Mouse (Mus musculus): Measurements from ENCODE around the gene Tmem245. TPM values are rescaled to one million over a fixed set of nuclear protein-coding genes. Genes with fewer than 3 reads are reported as not detected.
A peak's percentile ranks its signal among the peaks of the same experiment; 100 is the strongest.

Gene Tmem245
- polyA plus RNA-seq, 1 experiment: 18.6 TPM

DNA sequence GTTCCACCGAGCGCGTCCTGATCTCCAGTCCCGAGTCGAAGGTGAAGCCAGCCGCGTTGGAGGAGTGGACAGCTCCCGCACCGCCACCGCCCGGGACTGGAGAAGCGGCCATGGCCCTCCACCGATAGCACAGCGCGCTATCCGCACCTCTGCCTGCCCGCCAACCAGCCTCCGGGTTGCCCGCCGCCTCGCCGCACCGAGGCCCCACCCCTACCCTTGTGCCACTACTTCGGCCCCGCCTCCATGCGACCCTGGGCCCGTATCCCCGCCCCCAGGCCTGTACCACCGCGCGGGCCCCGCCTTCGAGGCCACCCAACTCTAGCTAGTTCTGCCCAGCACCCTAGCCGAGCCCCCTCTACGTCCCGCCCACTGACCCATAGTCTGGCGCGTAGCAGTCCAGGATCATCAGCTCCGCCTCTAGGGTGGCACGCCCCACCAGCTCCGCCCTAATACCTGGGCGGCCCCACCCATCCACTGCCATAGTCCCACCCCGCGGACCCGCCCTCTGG, 82.2 kb downstream of the Tmem245 start, which contains the start of gene Ctnnal1:
Gene Ctnnal1 (minus strand): TSS at position 186 of the 509 bp plus-strand sequence.
- no peak for DNase-seq (ENCODE audit: low read depth)

DNA sequence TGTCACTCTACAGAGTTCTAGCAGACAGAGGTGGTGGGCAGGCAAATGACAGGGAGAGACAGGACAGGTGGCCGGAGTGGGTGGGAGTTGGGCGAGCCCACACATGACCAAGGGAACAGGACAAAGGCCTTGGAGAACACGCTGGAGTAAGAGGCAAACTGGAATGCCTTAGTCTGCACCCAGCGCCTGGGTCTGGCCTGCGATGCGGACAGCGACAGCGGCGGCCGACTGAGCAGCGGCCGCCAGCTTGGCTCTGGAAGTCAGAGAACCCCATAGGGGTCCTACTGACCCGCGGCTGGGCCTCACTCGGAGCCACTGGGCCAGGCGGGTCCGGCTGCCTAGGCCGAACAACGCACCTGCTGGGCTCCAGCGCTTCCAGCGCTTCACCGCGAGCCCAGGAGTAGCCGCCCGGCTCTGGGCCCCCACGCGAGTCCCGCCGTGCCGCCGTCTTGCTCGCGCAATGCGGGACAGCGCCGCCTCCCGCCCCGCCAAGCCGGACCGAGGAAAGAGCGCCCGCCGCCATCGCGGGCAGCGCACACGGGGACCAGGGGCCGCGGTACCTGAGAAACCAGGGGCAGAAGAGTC, 82.7 kb downstream of the Tmem245 start:
- DNase-seq (ENCODE audit: low read depth): no peak

- no peak for DNase-seq (ENCODE audit: low read depth)
Measured at GRCm38 (mm10) chr4:56864016-56864415, 83.2 kb downstream of the Tmem245 start.

DNA sequence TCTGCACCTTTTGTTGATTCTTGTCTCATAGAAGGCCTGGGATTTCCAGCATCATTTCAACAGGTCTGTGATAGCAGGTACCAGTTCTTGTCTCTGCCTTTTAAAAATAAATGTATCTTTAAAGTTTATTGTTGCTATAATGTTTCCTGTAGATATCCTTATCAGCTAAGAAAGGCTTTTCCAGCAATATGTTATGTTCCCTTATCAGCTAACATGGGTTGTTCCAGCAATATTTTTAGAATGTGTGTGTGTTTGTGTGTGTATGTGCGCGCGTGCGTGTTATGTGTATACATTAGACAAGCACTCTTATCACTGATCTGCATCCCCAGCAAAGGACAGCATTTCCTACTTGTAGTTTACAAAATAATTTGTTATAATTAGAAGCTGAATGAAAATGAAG, 85.7 kb downstream of the Tmem245 start:
- no peak for DNase-seq (ENCODE audit: low read depth)

- DNase-seq (ENCODE audit: low read depth): no peak
Measured at GRCm38 (mm10) chr4:56858733-56859132, 88.5 kb downstream of the Tmem245 start.

- no peak for DNase-seq (ENCODE audit: low read depth)
Measured at GRCm38 (mm10) chr4:56856371-56856949, 90.8 kb downstream of the Tmem245 start.

- DNase-seq (ENCODE audit: low read depth): no peak
Measured at GRCm38 (mm10) chr4:56855935-56856334, 91.3 kb downstream of the Tmem245 start.

- no peak for DNase-seq (ENCODE audit: low read depth)
Measured at GRCm38 (mm10) chr4:56850724-56851123, 96.5 kb downstream of the Tmem245 start.

- DNase-seq (ENCODE audit: low read depth): peak; percentile 82
Measured at GRCm38 (mm10) chr4:56848044-56848443, 99.2 kb downstream of the Tmem245 start.

GRCm38 (mm10) chr4:56847400-56847799, 99.8 kb downstream of the Tmem245 start:
- no peak for DNase-seq (ENCODE audit: low read depth)

DNA sequence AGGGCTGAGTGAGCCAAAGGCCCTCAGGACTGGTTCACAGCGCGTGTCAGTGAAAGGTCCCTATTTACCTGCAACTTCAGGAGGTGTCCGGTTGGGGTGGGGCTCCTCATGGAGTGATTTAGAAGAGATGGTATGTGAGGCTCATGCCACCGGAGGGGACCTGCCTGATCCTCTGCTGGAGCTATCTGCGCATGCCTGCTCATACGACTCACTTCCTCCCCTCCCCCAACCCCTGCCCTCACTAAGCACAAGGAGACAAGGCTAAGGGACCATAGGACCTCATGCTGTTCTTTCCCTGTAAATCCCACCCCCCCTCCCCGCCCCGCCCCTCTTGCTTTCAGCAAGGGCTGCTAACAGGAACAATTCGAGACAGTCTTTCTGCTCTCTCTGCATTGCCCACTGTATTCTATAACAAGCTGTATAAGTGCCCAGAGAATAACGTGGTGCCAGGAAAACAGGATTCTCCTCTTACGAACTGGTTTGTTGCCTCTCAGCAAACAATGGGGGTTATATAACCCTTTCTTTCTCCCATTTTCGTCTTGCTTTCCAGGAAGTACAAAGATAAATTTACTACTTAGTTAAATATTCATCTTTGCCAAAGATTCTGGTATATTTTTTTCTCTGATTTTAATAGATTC, 101.2 kb downstream of the Tmem245 start:
- DNase-seq (ENCODE audit: low read depth): no peak

- DNase-seq (ENCODE audit: low read depth): no peak
Measured at GRCm38 (mm10) chr4:56844911-56845310, 102.3 kb downstream of the Tmem245 start.

- no peak for DNase-seq (ENCODE audit: low read depth)
Measured at GRCm38 (mm10) chr4:56843963-56844362, 103.3 kb downstream of the Tmem245 start.

GRCm38 (mm10) chr4:56842501-56842900, 104.7 kb downstream of the Tmem245 start:
- no peak for DNase-seq (ENCODE audit: low read depth)

DNA sequence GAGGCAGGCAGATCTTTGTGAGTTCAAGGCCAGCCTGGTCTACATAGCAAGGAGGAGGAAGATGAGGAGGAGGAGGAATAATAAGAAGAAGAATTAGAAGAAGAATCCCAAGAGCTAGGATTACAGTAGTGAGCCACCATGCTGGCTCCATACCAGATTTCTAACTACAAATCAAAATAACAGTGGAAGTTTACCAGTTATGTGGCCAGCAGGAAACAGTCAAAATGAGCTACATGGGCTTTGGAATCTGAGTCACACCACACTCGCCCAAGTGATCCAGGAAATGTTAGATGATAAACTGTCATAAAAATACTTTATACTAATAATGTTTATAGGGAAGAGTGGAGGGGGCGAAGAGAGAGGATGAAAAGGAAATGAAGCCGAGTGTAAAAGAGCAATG, 106.9 kb downstream of the Tmem245 start:
- no peak for DNase-seq (ENCODE audit: low read depth)

- DNase-seq (ENCODE audit: low read depth): no peak
Measured at GRCm38 (mm10) chr4:56837661-56838060, 109.6 kb downstream of the Tmem245 start.

GRCm38 (mm10) chr4:56831998-56832397, 115.2 kb downstream of the Tmem245 start:
- no peak for DNase-seq (ENCODE audit: low read depth)

- no peak for DNase-seq (ENCODE audit: low read depth)
Measured at GRCm38 (mm10) chr4:56831013-56831609, 116.1 kb downstream of the Tmem245 start.

- DNase-seq (ENCODE audit: low read depth): no peak
Measured at GRCm38 (mm10) chr4:56829511-56829921, 117.7 kb downstream of the Tmem245 start.

DNA sequence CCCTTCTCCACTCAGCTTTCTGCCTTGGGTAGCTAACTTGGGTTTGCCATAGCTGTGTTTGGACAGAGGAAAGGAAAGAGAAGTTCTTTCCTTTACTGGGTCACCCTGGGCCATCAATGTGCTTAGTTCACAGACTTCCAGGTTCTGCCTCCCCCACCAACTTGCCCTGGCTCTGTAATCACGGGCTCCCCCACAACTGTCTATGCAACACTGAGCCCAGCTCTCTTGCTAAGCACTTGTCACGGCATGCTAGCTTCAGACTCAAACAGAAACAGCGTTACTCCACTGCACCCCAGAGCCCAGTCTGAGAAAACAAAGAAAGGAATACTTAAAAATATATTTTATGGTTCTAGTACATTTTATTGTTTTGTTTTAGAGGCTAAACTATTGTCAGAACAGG, 118.3 kb downstream of the Tmem245 start:
- DNase-seq (ENCODE audit: low read depth): no peak

GRCm38 (mm10) chr4:56824231-56824630, 123.0 kb downstream of the Tmem245 start:
- DNase-seq (ENCODE audit: low read depth): no peak

- DNase-seq (ENCODE audit: low read depth): no peak
Measured at GRCm38 (mm10) chr4:56820017-56820550, 127.2 kb downstream of the Tmem245 start.

Data from gonadal fat pad, adult 2 months (tissue).